Mouse (Mus musculus) MEL (cell line): Measurements from ENCODE around the gene Map4.

ENCODE experiments used
- BHLHE40 ChIP-seq: IDR thresholded peaks from 2 replicates; pipeline ENCODE4 v1.6.1; 2012; ENCODE audit warnings: low read depth, mild to moderate bottlenecking, inconsistent platforms, low read length, improper control_type of control experiment, borderline replicate concordance
- CTCF ChIP-seq, 3 experiments: IDR thresholded peaks in 2 of 3; conservative IDR thresholded peaks in 1 of 3; 2 replicates each; pipeline ENCODE4 v1.5.1; 2011 to 2012; ENCODE audit warnings: low read length in 3 of 3, low read depth in 2 of 3, mild to moderate bottlenecking in 2 of 3, improper control_type of control experiment in 1 of 3, inconsistent platforms in 1 of 3, mixed read lengths in 1 of 3, moderate library complexity in 1 of 3; ENCODE audit not compliant: control insufficient read depth in 1 of 3, insufficient read depth in 1 of 3, poor library complexity in 1 of 3, severe bottlenecking in 1 of 3
- EP300 ChIP-seq, 2 experiments: IDR thresholded peaks; 2 replicates each; pipeline ENCODE4 v1.6.1; 2011; ENCODE audit warnings: improper control_type of control experiment in 2 of 2, low read length in 2 of 2, low read depth in 1 of 2, mild to moderate bottlenecking in 1 of 2
- GABPA ChIP-seq: IDR thresholded peaks from 2 replicates; pipeline ENCODE4 v1.6.1; 2012; ENCODE audit warnings: low read depth, mild to moderate bottlenecking, inconsistent platforms, low read length, improper control_type of control experiment, moderate library complexity
- MEF2A ChIP-seq: IDR thresholded peaks from 2 replicates; pipeline ENCODE4 v1.6.1; 2014; ENCODE audit warnings: low read depth, mild to moderate bottlenecking, inconsistent platforms, low read length, improper control_type of control experiment; ENCODE audit not compliant: poor library complexity, insufficient replicate concordance, severe bottlenecking; ENCODE audit errors: extremely low read depth
- MYB ChIP-seq: IDR thresholded peaks from 2 replicates; pipeline ENCODE4 v1.6.1; 2011; ENCODE audit warnings: mild to moderate bottlenecking, low read depth, low read length, improper control_type of control experiment
- ZC3H11A ChIP-seq: IDR thresholded peaks from 2 replicates; pipeline ENCODE4 v1.6.1; 2012; ENCODE audit warnings: low read depth, mild to moderate bottlenecking, inconsistent platforms, low read length, improper control_type of control experiment
- ZKSCAN1 ChIP-seq: IDR thresholded peaks from 2 replicates; pipeline ENCODE4 v1.6.1; 2012; ENCODE audit warnings: low read depth, mild to moderate bottlenecking, inconsistent platforms, low read length, improper control_type of control experiment, moderate library complexity

DNA sequence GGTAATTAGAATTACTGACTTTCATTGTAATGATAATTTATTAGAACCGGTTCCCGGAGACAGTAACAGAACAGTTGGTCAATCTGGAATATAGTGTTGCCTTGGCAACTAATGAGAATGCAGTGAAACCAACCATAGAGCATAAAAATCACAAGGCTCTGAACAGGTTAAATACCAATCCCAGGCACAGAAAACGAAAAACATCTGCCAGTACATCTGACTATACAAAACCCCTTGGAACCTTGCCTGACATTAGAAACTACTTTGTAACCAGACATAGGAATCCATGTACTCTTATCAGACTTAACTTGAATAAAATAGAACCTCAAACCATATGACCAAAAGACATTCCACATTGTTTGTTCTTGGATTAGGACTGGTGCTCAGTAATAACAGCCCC lies 116.6 kb downstream of the Map4 start:
- TF ChIP-seq CTCF (IDR thresholded peaks at IDR 0.05 in 2 of 3, conservative IDR thresholded peaks at IDR 0.05 in 1 of 3; ENCODE audit: control insufficient read depth in 1 of 3, insufficient read depth in 1 of 3, low read depth in 2 of 3, low read length in 3 of 3, poor library complexity in 1 of 3, severe bottlenecking in 1 of 3) (no peak), MEF2A (no peak), ZKSCAN1 (no peak), BHLHE40 (no peak), EP300 (IDR thresholded peaks at IDR 0.05; ENCODE audit: low read depth in 1 of 2, low read length in 2 of 2) (no peak), GABPA (no peak), MYB (no peak), ZC3H11A (no peak)
